Mouse (Mus musculus): ENCODE measurements around the gene Dnah7a. TPM values are rescaled to one million over a fixed set of nuclear protein-coding genes. Genes with fewer than 3 reads are reported as not detected.
"Not testable (repeated sequence)": the region's sequence is repeated elsewhere in the genome, so short reads cannot be mapped to it uniquely, and the experiment has no call there.

Gene Dnah7a
- polyA plus RNA-seq, 1 experiment from 2014 or later, result 8.8 TPM

DNA sequence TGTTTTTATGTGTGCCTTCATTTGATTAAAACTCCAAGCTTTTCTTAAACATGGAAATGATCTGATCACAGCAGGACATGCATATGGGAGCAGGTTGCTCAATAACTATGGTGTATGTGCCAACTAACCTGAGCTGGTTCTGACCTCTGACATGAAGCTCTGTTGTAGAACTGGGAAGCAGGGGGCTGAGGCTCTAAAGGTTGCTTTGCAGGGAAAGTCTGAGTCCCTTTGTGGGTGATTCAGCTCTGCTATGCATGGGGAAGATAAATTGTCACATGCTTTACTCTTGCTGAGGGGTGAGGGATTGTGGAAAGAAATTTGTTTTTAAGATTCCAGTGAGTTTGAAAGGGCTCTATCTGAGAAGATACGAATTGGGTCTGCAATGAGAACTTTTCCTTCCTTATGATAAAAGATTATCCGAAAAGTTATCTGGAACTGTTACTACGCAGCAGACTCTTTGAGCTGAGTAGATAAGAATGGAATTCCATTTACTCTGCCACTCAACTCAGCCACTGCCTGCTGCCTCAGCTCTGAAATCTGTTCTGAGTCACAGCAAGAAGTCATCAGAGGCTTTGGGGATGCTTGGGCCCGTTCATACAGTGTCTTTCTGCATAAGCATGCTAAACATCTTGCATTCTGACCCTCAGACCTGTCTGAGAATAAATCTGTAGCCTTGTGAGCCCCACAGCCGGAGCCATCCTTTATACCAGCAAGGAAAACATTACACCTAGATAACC lies 22.1 kb upstream of the Dnah7a start:
- no peak for ATAC-seq (ENCODE audit: low FRiP score, low read depth)
- no peaks in the 10 kb centered on the region for H3K9me3 ChIP-seq
- H3K4me2 ChIP-seq (replicated peaks), result no peak overlapping the region
- no peak overlapping the region for H3K27ac ChIP-seq
- H3K9ac ChIP-seq, result no peak overlapping the region
- H3K4me1 ChIP-seq, result no peaks in the 10 kb centered on the region
- no peaks in the 10 kb centered on the region for H3K27me3 ChIP-seq (replicated peaks)
- WGBS, result 83% methylated on average over 5 of the region's 5 CpGs
- no peaks in the 10 kb centered on the region for H3K36me3 ChIP-seq
- no peak overlapping the region for H3K4me3 ChIP-seq

DNA sequence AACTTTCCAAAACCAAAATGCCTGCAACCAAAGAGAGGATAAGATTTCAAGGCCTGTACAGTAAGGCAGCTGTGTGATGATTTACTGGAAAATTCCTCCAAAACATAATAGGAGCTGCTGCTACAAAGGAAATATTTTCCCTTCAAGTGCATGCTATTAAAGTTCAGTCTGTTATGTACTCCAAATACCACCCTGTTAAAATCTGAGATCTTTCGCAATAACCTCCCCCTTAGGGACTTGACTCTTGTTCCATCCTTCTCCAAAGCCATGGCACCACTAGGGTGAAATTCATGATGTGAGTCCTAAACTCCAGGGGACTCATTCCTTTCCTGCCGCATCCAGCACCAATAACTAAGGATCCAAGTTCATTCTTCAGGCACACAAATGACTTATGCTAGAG lies 20.3 kb upstream of the Dnah7a start:
- Histone ChIP-seq H3K4me2 (replicated peaks) (no peak overlapping the region), H3K36me3 (no peaks in the 10 kb centered on the region), H3K9ac (no peak overlapping the region), H3K4me1 (no peaks in the 10 kb centered on the region), H3K27ac (no peak overlapping the region), H3K4me3 (no peak overlapping the region), H3K9me3 (no peaks in the 10 kb centered on the region), H3K27me3 (replicated peaks) (no peaks in the 10 kb centered on the region)
- WGBS, result 93% methylated on average over 2 of the region's 2 CpGs
- no peak for ATAC-seq (ENCODE audit: low FRiP score, low read depth)

DNA sequence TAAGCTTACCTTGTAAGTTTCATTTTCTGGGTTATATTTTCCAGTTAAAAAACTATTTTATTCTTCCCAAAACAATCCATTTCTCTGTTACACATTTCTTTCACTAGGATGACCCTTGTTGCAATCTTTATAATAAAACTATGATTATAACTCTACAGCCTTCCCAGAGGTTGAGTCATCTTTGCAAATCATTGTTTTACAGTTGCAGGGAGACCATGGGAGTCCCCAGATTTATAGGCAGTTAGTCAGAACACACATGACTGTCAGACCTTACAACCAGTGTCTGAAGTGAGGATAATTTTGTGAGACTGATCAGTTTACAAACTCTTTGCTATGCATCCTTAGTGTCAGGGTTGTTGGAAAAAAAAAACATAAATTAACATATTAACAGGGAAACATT lies 14.8 kb upstream of the Dnah7a start:
- H3K27ac ChIP-seq, result no peak overlapping the region
- H3K4me3 ChIP-seq, result no peak overlapping the region
- H3K36me3 ChIP-seq, result no peaks in the 10 kb centered on the region
- no peaks in the 10 kb centered on the region for H3K9me3 ChIP-seq
- no peak overlapping the region for H3K9ac ChIP-seq
- no peak overlapping the region for H3K4me2 ChIP-seq (replicated peaks)
- no peaks in the 10 kb centered on the region for H3K4me1 ChIP-seq
- no peak for ATAC-seq (ENCODE audit: low FRiP score, low read depth)
- H3K27me3 ChIP-seq (replicated peaks), result no peaks in the 10 kb centered on the region

DNA sequence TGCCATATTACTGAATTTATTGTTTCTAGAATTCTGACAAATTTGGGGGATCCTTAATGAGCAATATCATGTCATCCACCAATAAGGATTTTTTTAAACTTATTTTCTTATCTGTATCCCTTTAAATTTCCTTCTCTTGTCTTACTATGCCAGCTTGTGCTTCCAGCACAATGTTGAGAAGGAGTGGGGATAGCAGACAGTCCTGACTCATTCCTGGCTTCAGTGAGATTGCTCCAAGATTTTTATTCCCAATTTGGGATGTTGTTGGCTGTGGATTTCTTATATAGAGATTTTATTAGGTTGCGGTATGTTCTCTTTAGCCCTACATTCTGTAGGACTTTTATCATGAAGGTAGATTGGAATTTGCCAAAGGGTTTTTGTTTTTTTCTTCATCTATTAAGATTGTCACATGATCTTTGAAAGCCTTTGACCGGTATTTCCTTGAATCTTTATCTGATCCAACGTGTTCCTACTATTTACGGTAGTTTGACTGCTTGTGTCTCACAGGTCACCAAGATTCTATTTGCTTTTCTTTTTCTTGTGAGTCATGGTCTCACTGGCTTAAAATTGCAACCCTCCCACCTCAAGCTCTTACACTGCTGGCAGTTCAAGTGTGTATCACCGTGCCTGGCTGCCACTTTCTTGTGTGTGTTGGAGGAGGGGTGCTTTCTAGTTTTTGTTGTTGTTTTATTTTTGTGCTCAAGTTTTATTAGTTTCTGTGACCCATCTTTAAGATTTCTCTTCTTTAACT lies 14.2 kb upstream of the Dnah7a start:
- Histone ChIP-seq H3K36me3 (no peaks in the 10 kb centered on the region), H3K4me3 (no peak overlapping the region), H3K27me3 (replicated peaks) (no peaks in the 10 kb centered on the region), H3K4me1 (no peaks in the 10 kb centered on the region), H3K9me3 (no peaks in the 10 kb centered on the region), H3K4me2 (replicated peaks) (no peak overlapping the region), H3K9ac (no peak overlapping the region), H3K27ac (no peak overlapping the region)
- ATAC-seq (ENCODE audit: low FRiP score, low read depth), result no peak
- 91% methylated on average over 5 of the region's 5 CpGs for WGBS

DNA sequence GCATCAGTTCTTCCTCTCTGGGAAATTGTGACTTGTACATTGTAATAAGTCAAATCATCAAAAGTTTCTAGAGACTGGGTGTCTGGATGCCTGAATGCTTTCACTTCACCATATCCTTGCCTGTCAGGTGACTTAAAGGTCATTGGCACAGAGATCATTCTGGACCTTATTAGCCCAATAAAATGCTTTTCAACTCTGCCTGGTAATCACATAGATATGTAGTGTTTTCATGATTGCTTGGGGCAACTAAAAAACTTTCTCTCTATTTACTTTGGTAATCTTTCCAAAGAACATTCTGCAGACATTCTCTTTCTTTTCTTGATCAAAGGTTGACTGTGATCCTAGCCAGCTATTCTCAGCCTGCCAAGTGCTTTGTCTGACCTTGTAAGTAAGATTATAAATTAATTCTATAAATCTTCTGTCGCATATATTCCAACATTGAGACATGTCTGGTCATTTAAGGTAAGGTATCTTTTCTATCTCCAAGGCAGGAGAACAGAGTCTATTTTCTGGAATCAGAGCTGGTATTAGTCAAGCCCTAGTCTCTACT lies 9.5 kb upstream of the Dnah7a start:
- no peak overlapping the region for H3K4me2 ChIP-seq (replicated peaks)
- H3K36me3 ChIP-seq, result no peaks in the 10 kb centered on the region
- 88% methylated on average over 1 of the region's 1 CpGs for WGBS
- no peak for ATAC-seq (ENCODE audit: low FRiP score, low read depth)
- H3K9ac ChIP-seq, result no peak overlapping the region
- H3K4me1 ChIP-seq, result no peaks in the 10 kb centered on the region
- no peak overlapping the region for H3K4me3 ChIP-seq
- H3K27ac ChIP-seq, result no peak overlapping the region
- H3K9me3 ChIP-seq, result no peaks in the 10 kb centered on the region
- no peaks in the 10 kb centered on the region for H3K27me3 ChIP-seq (replicated peaks)

DNA sequence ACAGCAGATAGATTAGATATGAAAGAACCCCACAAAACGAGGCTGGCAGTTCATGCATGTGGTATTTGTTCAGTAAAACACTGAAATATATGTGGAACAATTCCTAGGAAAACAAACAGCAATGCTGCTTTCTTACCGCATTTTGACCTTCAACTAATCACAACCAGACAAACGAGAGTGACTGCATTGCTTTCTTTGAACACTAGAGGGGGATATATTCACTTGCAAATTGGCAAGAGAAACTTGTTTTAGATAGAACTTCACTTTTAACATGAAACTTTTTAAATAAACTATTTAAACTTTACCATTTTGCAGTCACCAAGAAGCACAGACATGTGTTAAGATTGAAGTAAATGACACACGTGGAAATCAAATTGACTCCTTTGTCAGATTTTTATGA lies 8.9 kb upstream of the Dnah7a start:
- no peak overlapping the region for H3K27ac ChIP-seq

DNA sequence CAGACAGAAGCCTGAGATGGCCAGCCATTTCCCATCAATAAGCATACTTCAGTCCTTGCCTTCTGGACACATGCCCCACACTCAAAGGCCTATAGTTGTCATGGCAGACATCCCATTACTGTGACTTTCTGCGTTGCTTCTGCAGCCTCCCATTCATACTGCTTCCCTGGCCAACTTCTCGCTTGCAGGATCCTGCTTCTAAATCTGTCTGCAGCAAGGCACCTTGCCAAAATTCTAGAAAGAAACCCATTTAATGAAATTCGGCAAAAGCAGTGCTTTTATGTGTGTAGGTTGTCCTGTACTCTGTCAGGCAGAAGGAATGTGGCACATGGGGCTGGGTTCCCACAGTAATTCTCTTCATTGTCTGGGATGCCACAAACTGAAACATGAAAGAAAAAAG lies 6.8 kb upstream of the Dnah7a start:
- H3K36me3 ChIP-seq; H3K4me3 ChIP-seq; H3K9ac ChIP-seq; H3K9me3 ChIP-seq; H3K4me1 ChIP-seq; H3K27ac ChIP-seq; H3K4me2 ChIP-seq (replicated peaks); H3K27me3 ChIP-seq (replicated peaks): not testable (repeated sequence)
- peak; percentile 43 for ATAC-seq (ENCODE audit: low FRiP score, low read depth)
- WGBS, result 49% methylated on average over 3 of the region's 3 CpGs

More for the DNA sequence above, 8.9 kb upstream of the Dnah7a start:
- WGBS, result 5% methylated on average over 4 of the region's 4 CpGs
- no peak overlapping the region for H3K9ac ChIP-seq
- H3K36me3 ChIP-seq, result no peaks in the 10 kb centered on the region
- no peak overlapping the region for H3K4me3 ChIP-seq
- ATAC-seq (ENCODE audit: low FRiP score, low read depth), result no peak
- no peaks in the 10 kb centered on the region for H3K4me1 ChIP-seq
- H3K27me3 ChIP-seq (replicated peaks), result no peaks in the 10 kb centered on the region
- H3K9me3 ChIP-seq, result no peaks in the 10 kb centered on the region
- H3K4me2 ChIP-seq (replicated peaks), result no peak overlapping the region

DNA sequence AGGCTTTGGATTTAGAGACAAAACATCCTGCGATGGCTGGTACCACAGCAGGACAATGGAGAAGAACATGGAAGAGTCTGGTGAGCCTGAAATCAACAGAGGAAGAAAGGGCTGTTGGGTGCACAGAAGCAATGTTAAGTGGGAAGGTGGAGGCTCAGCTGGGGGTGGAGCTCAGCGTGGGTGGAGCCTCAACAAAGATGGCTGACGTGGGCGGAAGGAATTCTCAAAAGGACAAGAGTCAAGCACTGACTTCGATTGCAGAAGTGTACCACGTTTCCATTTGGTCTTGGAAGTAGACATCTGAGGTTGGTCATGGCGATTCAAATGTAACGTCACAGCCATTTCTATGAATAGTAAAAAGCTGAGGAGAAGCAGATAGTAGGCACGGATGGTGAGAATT lies 4.5 kb upstream of the Dnah7a start:
- no peak for ATAC-seq (ENCODE audit: low FRiP score, low read depth)
- peaks cover 4% of the 10 kb centered on the region; the same call in 1 of the 2 replicates for H3K4me1 ChIP-seq
- H3K27ac ChIP-seq, result no peak overlapping the region
- no peaks in the 10 kb centered on the region for H3K36me3 ChIP-seq
- H3K4me2 ChIP-seq (replicated peaks), result no peak overlapping the region
- no peak overlapping the region for H3K9ac ChIP-seq
- H3K9me3 ChIP-seq, result no peaks in the 10 kb centered on the region
- no peaks in the 10 kb centered on the region for H3K27me3 ChIP-seq (replicated peaks)
- WGBS, result 94% methylated on average over 9 of the region's 9 CpGs
- H3K4me3 ChIP-seq, result no peak overlapping the region

DNA sequence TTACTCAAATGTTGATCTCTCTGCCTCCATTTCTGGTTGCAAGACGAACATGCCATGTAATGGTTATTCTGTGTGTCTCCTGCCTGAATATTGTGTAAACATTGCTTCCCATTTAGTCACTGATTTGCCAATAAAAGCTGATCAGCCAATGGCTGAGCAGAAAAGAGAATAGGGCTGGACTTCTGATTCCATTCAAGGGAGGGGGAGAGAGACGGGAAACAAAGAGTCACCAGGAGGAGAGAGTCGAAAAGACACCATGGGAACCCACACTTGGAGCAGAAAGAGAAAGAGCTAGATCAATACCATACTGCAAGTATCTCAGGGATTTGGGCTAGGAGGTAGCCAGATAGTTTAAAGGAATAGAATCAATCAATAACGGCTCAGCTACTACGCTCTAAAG lies 3.0 kb upstream of the Dnah7a start:
- H3K4me2 ChIP-seq (replicated peaks), result 0 out of 2 replicates have a peak overlapping the region, but pooled peaks have one; percentile 17
- WGBS, result 59% methylated on average over 5 of the region's 5 CpGs
- ATAC-seq (ENCODE audit: low FRiP score, low read depth), result 0 out of 2 replicates have a peak, but pooled peaks have one; percentile 27

DNA sequence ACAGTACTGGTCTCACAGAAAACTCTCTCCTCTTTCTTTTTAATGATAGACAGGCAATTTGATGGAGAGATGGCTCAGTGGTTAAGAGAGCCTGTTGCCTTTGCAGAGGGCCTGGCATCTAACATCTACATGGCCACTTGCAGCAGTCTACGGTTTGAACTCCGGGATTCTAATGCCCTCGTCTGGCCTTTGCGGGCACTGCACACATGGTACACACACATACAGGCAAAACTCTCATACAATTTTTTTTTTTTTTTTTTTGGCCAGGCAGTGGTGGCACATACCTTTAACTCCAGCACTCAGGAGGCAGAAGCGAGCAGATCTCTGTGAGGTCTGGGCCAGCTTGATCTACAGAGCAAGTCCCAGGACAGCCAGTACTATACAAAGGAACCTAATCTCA lies 2.4 kb downstream of the Dnah7a start:
- no peaks in the 10 kb centered on the region for H3K27me3 ChIP-seq (replicated peaks)
- no peak overlapping the region for H3K4me2 ChIP-seq (replicated peaks)
- ATAC-seq (ENCODE audit: low FRiP score, low read depth), result no peak
- no peak overlapping the region for H3K9ac ChIP-seq
- no peaks in the 10 kb centered on the region for H3K9me3 ChIP-seq
- H3K4me1 ChIP-seq, result peaks cover 4% of the 10 kb centered on the region; the same call in 1 of the 2 replicates
- H3K27ac ChIP-seq, result no peak overlapping the region
- H3K4me3 ChIP-seq, result no peak overlapping the region
- H3K36me3 ChIP-seq, result no peaks in the 10 kb centered on the region
- WGBS, result 90% methylated on average over 5 of the region's 5 CpGs

More for the DNA sequence above, 3.0 kb upstream of the Dnah7a start:
- not testable (repeated sequence) for H3K36me3 ChIP-seq; H3K4me3 ChIP-seq; H3K9ac ChIP-seq; H3K27me3 ChIP-seq (replicated peaks); H3K4me1 ChIP-seq; H3K9me3 ChIP-seq; H3K27ac ChIP-seq

DNA sequence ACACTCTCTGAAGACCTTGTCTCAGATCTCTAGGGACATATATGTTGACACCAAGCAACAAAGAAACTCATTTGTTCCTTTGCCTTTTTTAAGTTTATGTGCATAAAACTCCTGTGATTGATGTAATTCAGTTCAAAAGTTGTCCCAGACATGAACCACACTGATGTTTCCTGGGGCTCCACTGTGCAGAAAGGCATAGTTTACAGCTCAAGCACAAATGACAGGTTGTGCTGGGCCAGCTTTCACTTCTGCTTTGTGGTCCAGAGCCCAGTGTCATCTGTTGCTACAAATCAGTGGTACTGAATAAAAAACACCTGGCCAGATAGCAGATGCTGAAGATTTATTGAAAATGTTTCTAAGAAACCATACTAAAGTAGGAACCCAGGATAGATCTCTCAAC lies 42.3 kb downstream of the Dnah7a start:
- H3K9me3 ChIP-seq; H3K9ac ChIP-seq; H3K4me2 ChIP-seq (replicated peaks); ATAC-seq (ENCODE audit: low FRiP score, low read depth); H3K4me3 ChIP-seq; H3K4me1 ChIP-seq; H3K27me3 ChIP-seq (replicated peaks); H3K27ac ChIP-seq; H3K36me3 ChIP-seq: not testable (repeated sequence)

DNA sequence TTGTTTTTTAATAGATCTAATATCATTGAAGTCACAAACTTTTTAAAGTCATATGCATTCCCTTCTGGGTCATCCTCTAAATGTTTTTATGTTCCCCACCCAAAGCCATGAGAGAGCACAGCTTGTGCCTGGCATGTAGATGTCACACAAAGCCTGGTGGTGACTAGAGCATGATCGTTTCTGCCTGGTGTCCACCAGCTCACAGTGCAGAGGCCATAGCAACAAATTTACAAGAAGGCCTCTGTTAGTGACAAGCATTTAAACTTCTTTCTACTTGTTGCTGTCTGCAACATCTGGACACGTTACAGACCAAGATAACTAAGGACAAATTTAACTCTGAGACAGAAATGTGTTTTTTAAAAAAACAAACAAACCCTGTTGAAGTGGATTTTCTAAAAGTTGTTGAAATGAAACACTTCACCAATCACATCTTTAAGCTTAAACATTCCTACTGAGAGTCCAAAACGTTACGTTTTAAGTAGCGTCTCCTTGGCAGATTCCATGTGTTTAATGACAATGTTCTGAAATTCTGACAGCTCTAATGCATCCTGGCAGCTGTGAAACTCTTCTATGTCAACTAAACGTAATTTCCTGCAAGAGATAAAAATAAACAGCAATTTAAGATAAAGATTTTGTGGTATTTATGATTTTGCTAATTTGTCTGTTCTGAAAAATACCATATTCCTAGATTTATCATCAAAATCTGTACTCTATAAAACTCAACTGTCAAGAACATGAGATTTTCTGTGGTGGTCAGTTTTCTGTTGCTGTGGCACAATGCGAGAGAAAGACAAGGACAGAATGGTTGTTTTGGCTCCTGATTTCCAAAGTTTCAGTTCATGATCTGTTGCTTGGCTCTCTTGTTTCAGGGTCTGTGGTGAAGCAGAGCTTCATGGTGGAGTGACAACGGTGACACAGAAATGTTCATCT lies 66.5 kb downstream of the Dnah7a start:
- Histone ChIP-seq H3K9me3 (no peaks in the 10 kb centered on the region), H3K27ac (no peak overlapping the region), H3K4me3 (no peak overlapping the region), H3K4me2 (replicated peaks) (no peak overlapping the region), H3K27me3 (replicated peaks) (no peaks in the 10 kb centered on the region), H3K36me3 (no peaks in the 10 kb centered on the region), H3K9ac (no peak overlapping the region), H3K4me1 (no peaks in the 10 kb centered on the region)
- ATAC-seq (ENCODE audit: low FRiP score, low read depth), result no peak
- 84% methylated on average over 8 of the region's 8 CpGs for WGBS
